Mouse (Mus musculus): ENCODE results near the gene Olfr986.
A peak's percentile ranks its signal among the peaks of the same experiment; 100 is the strongest.
"Not testable (repeated sequence)": the region's sequence is repeated elsewhere in the genome, so short reads cannot be mapped to it uniquely, and the experiment has no call there.

The Olfr986 gene

GRCm38 (mm10) chr9:40180620-40181019 is at the start of gene Olfr986:
Gene Olfr986 (plus strand): TSS chr9:40180920.
- DNase-seq = no peak

- DNase-seq = no peak
Measured at GRCm38 (mm10) chr9:40136987-40137688, 43.6 kb upstream of the Olfr986 start.

GRCm38 (mm10) chr9:40139484-40139883 is 41.2 kb upstream of the Olfr986 start:
- DNase-seq = no peak

- DNase-seq = no peak
Measured at GRCm38 (mm10) chr9:40141544-40141943, 39.2 kb upstream of the Olfr986 start.

- no peak for DNase-seq
Measured at GRCm38 (mm10) chr9:40155118-40155644, 25.5 kb upstream of the Olfr986 start.

- no peak for DNase-seq
Measured at GRCm38 (mm10) chr9:40166446-40166845, 14.3 kb upstream of the Olfr986 start.

- no peak for DNase-seq
Measured at GRCm38 (mm10) chr9:40177017-40177416, 3.7 kb upstream of the Olfr986 start.

- not testable (repeated sequence) for DNase-seq
Measured at GRCm38 (mm10) chr9:40185166-40185565, 4.4 kb downstream of the Olfr986 start.

- no peak for DNase-seq
Measured at GRCm38 (mm10) chr9:40191086-40191876, 10.6 kb downstream of the Olfr986 start.

- peak; percentile 85 for DNase-seq
Measured at GRCm38 (mm10) chr9:40192098-40193038, 11.6 kb downstream of the Olfr986 start, which contains the start of gene Zfp202. Gene Zfp202 (plus strand): TSS chr9:40192316.

- no peak for DNase-seq
Measured at GRCm38 (mm10) chr9:40195981-40196380, 15.3 kb downstream of the Olfr986 start.

- no peak for DNase-seq
Measured at GRCm38 (mm10) chr9:40206546-40206950, 25.8 kb downstream of the Olfr986 start.

GRCm38 (mm10) chr9:40210744-40211143 is 30.0 kb downstream of the Olfr986 start:
- no peak for DNase-seq

- no peak for DNase-seq
Measured at GRCm38 (mm10) chr9:40214058-40214457, 33.3 kb downstream of the Olfr986 start.

GRCm38 (mm10) chr9:40216651-40217050 is 35.9 kb downstream of the Olfr986 start:
- no peak for DNase-seq

GRCm38 (mm10) chr9:40224289-40224688 is 43.6 kb downstream of the Olfr986 start:
- DNase-seq = no peak

GRCm38 (mm10) chr9:40227874-40228789 is 47.4 kb downstream of the Olfr986 start:
- peak; percentile 51 for DNase-seq

GRCm38 (mm10) chr9:40228804-40229331 is 48.1 kb downstream of the Olfr986 start:
- DNase-seq = no peak

GRCm38 (mm10) chr9:40229479-40229878 is 48.8 kb downstream of the Olfr986 start:
- no peak for DNase-seq

GRCm38 (mm10) chr9:40231019-40231418 is 50.3 kb downstream of the Olfr986 start:
- DNase-seq = no peak
